Mouse (Mus musculus): ENCODE data around the gene Phf11d. TPM values are rescaled to one million over a fixed set of nuclear protein-coding genes. Genes with fewer than 3 reads are reported as not detected.
"Not testable (repeated sequence)": the region's sequence is repeated elsewhere in the genome, so short reads cannot be mapped to it uniquely, and the experiment has no call there.

The Phf11d gene
- polyA plus RNA-seq (2015; fragmentation: Nextera tagmentation; extraction: Ambion mirVana), result 1.9 and 2.0 TPM in 2 replicates

GRCm38 (mm10) chr14:59365244-59365644 is at the start of gene Phf11d:
Phf11d (minus strand) TSS chr14:59365470.
- Histone ChIP-seq H3K27me3 (no peaks in the 10 kb centered on the region), H3K4me3 (replicated peaks) (no peak within 1 kb of the TSS), H3K36me3 (no peaks in the 10 kb centered on the region), H3K4me1 (peaks cover 5% of the 10 kb centered on the region; the same call in 1 of the 2 replicates), H3K9me3 (replicated peaks) (no peaks in the 10 kb centered on the region), H3K4me2 (replicated peaks) (peak within 1 kb of the TSS; percentile 26), H3K27ac (replicated peaks) (peak within 1 kb of the TSS; percentile 58), H3K9ac (no peak within 1 kb of the TSS)
- WGBS, result 50% methylated on average over 6 of the region's 6 CpGs
- ATAC-seq (ENCODE audit: insufficient number of reproducible peaks, low FRiP score, low TSS enrichment, low read depth), result no peak

- not testable (repeated sequence) for H3K4me2 ChIP-seq (replicated peaks); H3K9ac ChIP-seq; H3K4me1 ChIP-seq; H3K9me3 ChIP-seq (replicated peaks); H3K27ac ChIP-seq (replicated peaks); H3K27me3 ChIP-seq; ATAC-seq (ENCODE audit: insufficient number of reproducible peaks, low FRiP score, low TSS enrichment, low read depth); H3K4me3 ChIP-seq (replicated peaks); H3K36me3 ChIP-seq
- WGBS, result 97% methylated on average over 2 of the region's 2 CpGs
Measured at GRCm38 (mm10) chr14:59414979-59415378, 49.7 kb upstream of the Phf11d start.

DNA sequence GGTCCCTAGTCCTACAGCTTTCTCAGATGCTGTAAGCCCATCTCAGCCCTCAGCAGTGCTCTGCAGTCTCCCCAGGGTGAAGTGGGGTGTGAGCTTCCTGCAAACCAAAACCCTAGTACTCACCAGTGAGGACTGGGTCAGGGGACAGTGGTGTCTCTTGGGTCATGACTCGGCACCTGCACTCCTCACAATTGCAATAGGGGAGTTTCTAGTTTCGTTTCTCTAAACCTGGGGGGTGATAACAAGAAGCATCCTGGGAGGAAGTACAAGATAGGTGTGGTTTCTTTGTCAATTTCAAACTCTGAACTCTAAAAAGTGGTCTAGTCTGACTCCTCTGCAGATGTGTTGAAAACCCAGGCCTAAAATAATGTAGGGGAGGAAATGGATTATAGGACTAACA is 31.7 kb upstream of the Phf11d start:
- Histone ChIP-seq H3K9me3 (replicated peaks) (no peaks in the 10 kb centered on the region), H3K27ac (replicated peaks) (no peak overlapping the region), H3K4me3 (replicated peaks) (no peak overlapping the region), H3K27me3 (no peaks in the 10 kb centered on the region), H3K4me1 (no peaks in the 10 kb centered on the region), H3K36me3 (0 out of 2 replicates have a peak, but pooled peaks cover 3% of the 10 kb centered on the region), H3K4me2 (replicated peaks) (no peak overlapping the region), H3K9ac (no peak overlapping the region)
- ATAC-seq (ENCODE audit: insufficient number of reproducible peaks, low FRiP score, low TSS enrichment, low read depth), result no peak
- 71% methylated on average over 2 of the region's 2 CpGs for WGBS

- Histone ChIP-seq H3K4me1 (no peaks in the 10 kb centered on the region), H3K4me2 (replicated peaks) (no peak within 1 kb of the TSS), H3K9ac (no peak within 1 kb of the TSS), H3K36me3 (no peaks in the 10 kb centered on the region), H3K9me3 (replicated peaks) (no peaks in the 10 kb centered on the region), H3K4me3 (replicated peaks) (no peak within 1 kb of the TSS), H3K27me3 (no peaks in the 10 kb centered on the region), H3K27ac (replicated peaks) (no peak within 1 kb of the TSS)
- ATAC-seq (ENCODE audit: insufficient number of reproducible peaks, low FRiP score, low TSS enrichment, low read depth), result no peak
- WGBS, result 86% methylated on average over 3 of the region's 3 CpGs
Measured at GRCm38 (mm10) chr14:59395281-59395680, 30.0 kb upstream of the Phf11d start, which contains the start of gene Phf11c. Phf11c (minus strand) TSS chr14:59395381.

DNA sequence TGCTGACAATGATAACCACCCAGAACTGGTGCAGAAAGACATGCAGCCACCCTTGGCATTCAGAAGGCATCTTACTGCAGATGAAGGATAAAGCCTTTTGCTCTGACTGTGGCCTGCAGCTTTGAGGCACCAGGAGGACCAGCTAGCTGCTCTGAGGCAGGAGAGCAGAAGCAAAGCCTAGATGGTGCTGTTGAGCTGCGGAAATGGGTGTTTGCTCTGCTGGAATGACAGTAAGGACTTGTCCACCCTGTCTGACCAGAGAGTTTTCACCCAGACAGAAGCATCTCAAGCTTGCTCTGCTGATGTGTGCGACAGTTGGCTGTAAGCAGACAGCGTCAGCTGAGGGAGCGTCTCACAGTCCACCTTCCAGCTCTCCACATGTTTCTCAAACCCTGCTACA is 24.9 kb upstream of the Phf11d start:
- H3K27me3 ChIP-seq, result not testable (repeated sequence)

GRCm38 (mm10) chr14:59389532-59389931 is 24.3 kb upstream of the Phf11d start:
- no peak overlapping the region for H3K9ac ChIP-seq
- no peaks in the 10 kb centered on the region for H3K36me3 ChIP-seq
- no peaks in the 10 kb centered on the region for H3K9me3 ChIP-seq (replicated peaks)
- no peak for ATAC-seq (ENCODE audit: insufficient number of reproducible peaks, low FRiP score, low TSS enrichment, low read depth)
- WGBS, result 54% methylated on average over 1 of the region's 1 CpGs
- H3K4me1 ChIP-seq, result no peaks in the 10 kb centered on the region
- no peak overlapping the region for H3K4me3 ChIP-seq (replicated peaks)
- H3K27me3 ChIP-seq, result no peaks in the 10 kb centered on the region
- H3K4me2 ChIP-seq (replicated peaks), result no peak overlapping the region
- no peak overlapping the region for H3K27ac ChIP-seq (replicated peaks)

More for the DNA sequence above, 24.9 kb upstream of the Phf11d start:
- H3K9me3 ChIP-seq (replicated peaks); H3K36me3 ChIP-seq; H3K4me2 ChIP-seq (replicated peaks); H3K27ac ChIP-seq (replicated peaks); ATAC-seq (ENCODE audit: insufficient number of reproducible peaks, low FRiP score, low TSS enrichment, low read depth); H3K9ac ChIP-seq; H3K4me3 ChIP-seq (replicated peaks); H3K4me1 ChIP-seq: not testable (repeated sequence)
- WGBS, result 53% methylated on average over 4 of the region's 4 CpGs

DNA sequence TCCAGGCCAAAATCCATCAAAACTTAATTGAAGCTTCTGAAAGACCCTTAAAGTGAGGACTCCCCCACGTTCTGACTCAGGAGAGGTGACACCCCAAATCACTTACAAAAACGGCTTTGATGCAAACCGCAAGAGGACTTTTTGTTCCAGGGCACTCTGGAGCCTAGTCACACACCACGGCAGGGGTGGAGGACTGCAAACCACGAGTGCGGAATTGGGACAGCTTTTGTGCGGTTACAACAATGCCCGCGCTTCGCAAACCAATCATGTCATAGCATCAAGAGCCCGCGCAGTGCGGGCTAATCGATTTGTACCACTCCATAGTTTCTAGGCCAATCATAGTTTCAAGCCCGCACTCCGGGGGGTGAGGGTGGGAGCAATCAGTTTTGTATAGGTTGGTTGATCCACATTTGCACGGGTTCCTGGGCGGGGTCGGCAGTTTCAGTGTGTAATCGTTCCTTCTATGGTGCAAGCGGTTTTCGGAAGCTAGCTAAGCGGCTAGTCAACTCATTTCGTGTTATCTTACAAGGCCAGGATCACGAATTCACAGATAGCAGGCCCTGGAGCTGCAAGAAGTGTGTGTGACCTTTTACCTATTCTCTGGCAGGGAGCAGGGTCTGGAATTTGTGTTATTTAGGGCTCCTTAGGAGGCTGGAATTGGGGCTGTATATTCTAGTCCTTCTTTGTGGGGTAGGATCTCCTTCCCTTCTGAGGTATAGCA is 5.2 kb upstream of the Phf11d start:
- H3K4me1 ChIP-seq, result no peaks in the 10 kb centered on the region
- H3K9ac ChIP-seq, result no peak overlapping the region
- no peaks in the 10 kb centered on the region for H3K36me3 ChIP-seq
- no peak overlapping the region for H3K4me2 ChIP-seq (replicated peaks)
- H3K9me3 ChIP-seq (replicated peaks), result no peaks in the 10 kb centered on the region
- H3K4me3 ChIP-seq (replicated peaks), result no peak overlapping the region
- H3K27me3 ChIP-seq, result no peaks in the 10 kb centered on the region
- H3K27ac ChIP-seq (replicated peaks), result no peak overlapping the region
- WGBS, result 91% methylated on average over 25 of the region's 25 CpGs
- ATAC-seq (ENCODE audit: insufficient number of reproducible peaks, low FRiP score, low TSS enrichment, low read depth), result no peak

DNA sequence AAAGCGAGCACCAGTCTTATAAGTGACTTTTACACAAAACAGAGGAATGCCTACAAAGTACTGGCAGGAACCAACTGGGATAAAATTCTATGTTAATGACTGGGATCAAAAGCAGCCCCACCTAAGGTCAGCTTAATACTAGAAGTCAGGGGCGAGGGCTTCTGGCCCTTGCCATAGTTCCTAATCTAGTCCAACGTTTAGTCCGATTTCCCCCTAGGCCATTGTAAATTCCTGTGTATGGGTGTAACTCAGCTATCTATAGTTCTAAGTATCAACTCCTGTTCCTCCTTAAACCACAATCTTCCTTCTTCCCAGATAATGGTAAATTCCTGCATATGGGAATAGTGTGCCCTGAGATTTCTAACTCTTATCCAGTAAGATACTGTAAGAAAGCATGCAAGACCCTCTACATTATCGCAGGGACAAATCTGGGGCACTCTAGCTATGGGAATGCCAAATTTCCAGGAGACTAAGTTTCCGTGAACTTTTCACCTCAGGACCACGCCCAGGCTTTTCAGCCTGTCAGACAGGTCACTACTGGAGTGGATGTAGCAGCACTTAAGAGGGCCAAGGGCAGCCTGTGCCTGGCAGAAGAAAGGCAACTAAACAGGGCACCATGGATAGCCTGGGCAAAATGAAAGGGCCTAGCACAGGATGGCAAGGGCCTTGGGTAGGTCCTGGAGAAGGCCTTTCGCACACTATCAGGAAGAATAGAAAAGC is 1.3 kb upstream of the Phf11d start:
- 73% methylated on average over 8 of the region's 8 CpGs for WGBS

GRCm38 (mm10) chr14:59341189-59341588 is 24.1 kb downstream of the Phf11d start, which contains the start of gene Phf11b:
Phf11b (minus strand) TSS chr14:59341351.
- not testable (repeated sequence) for H3K36me3 ChIP-seq; H3K27ac ChIP-seq (replicated peaks); H3K27me3 ChIP-seq; H3K4me3 ChIP-seq (replicated peaks); ATAC-seq (ENCODE audit: insufficient number of reproducible peaks, low FRiP score, low TSS enrichment, low read depth); H3K9me3 ChIP-seq (replicated peaks); H3K9ac ChIP-seq; H3K4me2 ChIP-seq (replicated peaks); H3K4me1 ChIP-seq
- WGBS, result 74% methylated on average over 1 of the region's 1 CpGs

More for the DNA sequence above, 1.3 kb upstream of the Phf11d start:
- H3K4me2 ChIP-seq (replicated peaks), result no peak overlapping the region
- no peak overlapping the region for H3K27ac ChIP-seq (replicated peaks)
- no peaks in the 10 kb centered on the region for H3K9me3 ChIP-seq (replicated peaks)
- H3K4me3 ChIP-seq (replicated peaks), result no peak overlapping the region
- peaks cover 5% of the 10 kb centered on the region; the same call in 1 of the 2 replicates for H3K4me1 ChIP-seq
- H3K9ac ChIP-seq, result no peak overlapping the region
- no peaks in the 10 kb centered on the region for H3K36me3 ChIP-seq
- no peaks in the 10 kb centered on the region for H3K27me3 ChIP-seq
- no peak for ATAC-seq (ENCODE audit: insufficient number of reproducible peaks, low FRiP score, low TSS enrichment, low read depth)

DNA sequence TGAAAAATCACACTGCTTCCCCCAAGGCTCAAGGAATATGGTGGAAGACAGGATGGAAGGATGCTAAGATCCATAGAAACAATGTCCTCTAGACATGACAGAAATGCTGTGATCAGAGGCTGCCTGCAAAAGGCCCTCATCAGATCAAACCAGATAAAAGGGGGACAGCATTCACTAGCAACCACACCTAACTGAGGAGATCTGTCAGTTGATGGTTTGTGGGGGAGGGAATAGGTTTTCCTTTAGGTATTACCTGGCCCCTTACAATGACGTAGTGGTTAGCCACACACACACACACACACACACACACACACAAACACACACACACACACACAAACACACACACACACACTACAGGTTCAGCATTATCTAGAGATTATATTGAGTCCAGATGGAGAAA is 25.7 kb downstream of the Phf11d start:
- Histone ChIP-seq H3K27ac (replicated peaks) (no peak overlapping the region), H3K9ac (no peak overlapping the region), H3K27me3 (no peaks in the 10 kb centered on the region), H3K9me3 (replicated peaks) (no peaks in the 10 kb centered on the region), H3K4me3 (replicated peaks) (no peak overlapping the region), H3K36me3 (no peaks in the 10 kb centered on the region), H3K4me1 (no peaks in the 10 kb centered on the region), H3K4me2 (replicated peaks) (no peak overlapping the region)
- WGBS, result 82% methylated on average over 1 of the region's 1 CpGs
- ATAC-seq (ENCODE audit: insufficient number of reproducible peaks, low FRiP score, low TSS enrichment, low read depth), result no peak

DNA sequence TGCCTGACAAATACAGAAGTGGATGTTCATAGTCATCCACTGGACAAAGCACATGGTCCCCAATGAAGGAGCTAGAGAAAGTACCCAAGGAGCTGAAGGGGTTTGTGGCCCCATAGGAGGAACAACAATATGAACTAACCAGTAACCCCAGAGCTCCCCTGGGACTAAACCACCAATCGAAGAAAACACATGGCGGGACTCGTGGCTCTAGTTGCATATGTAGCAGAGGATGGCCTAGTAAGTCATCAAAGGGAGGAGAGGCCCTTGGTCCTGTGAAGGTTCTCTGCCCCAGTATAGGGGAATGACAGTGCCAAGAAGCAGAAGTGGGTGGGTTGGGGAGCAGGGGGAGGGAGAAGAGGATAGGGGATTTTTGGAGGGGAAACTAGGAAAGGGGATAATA is 29.2 kb downstream of the Phf11d start:
- not testable (repeated sequence) for H3K4me3 ChIP-seq (replicated peaks); H3K36me3 ChIP-seq; H3K27me3 ChIP-seq; H3K4me1 ChIP-seq; H3K9me3 ChIP-seq (replicated peaks); H3K27ac ChIP-seq (replicated peaks); H3K9ac ChIP-seq; H3K4me2 ChIP-seq (replicated peaks); ATAC-seq (ENCODE audit: insufficient number of reproducible peaks, low FRiP score, low TSS enrichment, low read depth)
- WGBS, result 60% methylated on average over 3 of the region's 3 CpGs

Data from embryonic facial prominence, embryonic 15.5 days (tissue).